Mouse (Mus musculus): Measurements from ENCODE around the gene Tmem63c.

The Tmem63c gene

GRCm38 (mm10) chr12:87000840-87001176 is 20.3 kb upstream of the Tmem63c start:
- DNase-seq (ENCODE audit: low spot score), result no peak

GRCm38 (mm10) chr12:87002209-87002608 is 18.9 kb upstream of the Tmem63c start:
- DNase-seq (ENCODE audit: low spot score), result no peak

- DNase-seq (ENCODE audit: low spot score), result no peak
These were observed 18.3 kb upstream of the Tmem63c start for GRCm38 (mm10) chr12:87002815-87003214.

GRCm38 (mm10) chr12:87003606-87004005 is 17.5 kb upstream of the Tmem63c start:
- DNase-seq (ENCODE audit: low spot score), result no peak

- DNase-seq (ENCODE audit: low spot score), result no peak
These were observed 16.5 kb upstream of the Tmem63c start for GRCm38 (mm10) chr12:87004596-87004995.

GRCm38 (mm10) chr12:87017041-87017440 is 4.1 kb upstream of the Tmem63c start:
- DNase-seq (ENCODE audit: low spot score), result peak; percentile 24

GRCm38 (mm10) chr12:87018756-87019155 is 2.4 kb upstream of the Tmem63c start:
- DNase-seq (ENCODE audit: low spot score), result no peak

- DNase-seq (ENCODE audit: low spot score), result no peak
These were observed 866 bp downstream of the Tmem63c start for GRCm38 (mm10) chr12:87022006-87022405.

- DNase-seq (ENCODE audit: low spot score), result no peak
These were observed 2.3 kb downstream of the Tmem63c start for GRCm38 (mm10) chr12:87023456-87023855.

GRCm38 (mm10) chr12:87026109-87026870 is 5.2 kb downstream of the Tmem63c start:
- DNase-seq (ENCODE audit: low spot score), result peak; percentile 21

GRCm38 (mm10) chr12:87026871-87027240 is 5.7 kb downstream of the Tmem63c start:
- DNase-seq (ENCODE audit: low spot score), result no peak

- no peak for DNase-seq (ENCODE audit: low spot score)
These were observed 6.3 kb downstream of the Tmem63c start for GRCm38 (mm10) chr12:87027391-87027790.

- DNase-seq (ENCODE audit: low spot score), result no peak
These were observed 6.9 kb downstream of the Tmem63c start for GRCm38 (mm10) chr12:87028068-87028467.

GRCm38 (mm10) chr12:87029251-87029976 is 8.3 kb downstream of the Tmem63c start:
- DNase-seq (ENCODE audit: low spot score), result no peak

GRCm38 (mm10) chr12:87031163-87031763 is 10.1 kb downstream of the Tmem63c start:
- no peak for DNase-seq (ENCODE audit: low spot score)

GRCm38 (mm10) chr12:87036631-87037030 is 15.5 kb downstream of the Tmem63c start:
- DNase-seq (ENCODE audit: low spot score), result no peak

GRCm38 (mm10) chr12:87040166-87040565 is 19.0 kb downstream of the Tmem63c start:
- DNase-seq (ENCODE audit: low spot score), result no peak

GRCm38 (mm10) chr12:87040857-87041256 is 19.7 kb downstream of the Tmem63c start:
- no peak for DNase-seq (ENCODE audit: low spot score)

- no peak for DNase-seq (ENCODE audit: low spot score)
These were observed 21.3 kb downstream of the Tmem63c start for GRCm38 (mm10) chr12:87042456-87042855.

GRCm38 (mm10) chr12:87043221-87043620 is 22.1 kb downstream of the Tmem63c start:
- DNase-seq (ENCODE audit: low spot score), result no peak

- DNase-seq (ENCODE audit: low spot score), result no peak
These were observed 23.6 kb downstream of the Tmem63c start for GRCm38 (mm10) chr12:87044711-87045110.

GRCm38 (mm10) chr12:87047536-87047935 is 26.4 kb downstream of the Tmem63c start:
- DNase-seq (ENCODE audit: low spot score), result no peak

GRCm38 (mm10) chr12:87052661-87053321 is 31.7 kb downstream of the Tmem63c start:
- DNase-seq (ENCODE audit: low spot score), result peak; percentile 50
